Comparison of ENCODE assay signal across 9 mouse cellular contexts in genomic region chr4:130050056-130050824, GRCm38 (mm10). TPM values are rescaled to one million over a fixed set of nuclear protein-coding genes. Genes with fewer than 3 reads are reported as not detected.
DNase-seq lines count a peak whose midpoint lies in the region; ATAC-seq and TF ChIP-seq lines count a peak whose summit lies in the region.
"Had no signal": no experiment of that assay in that cellular context is flagged by ENCODE, and none has a peak within 500 bp of the region (broad histone marks: within the 10 kb centered on the region; RNA-seq: fewer than 3 reads in every experiment).

No protein-coding gene starts in this region.

- H3K4me3 ChIP-seq in embryonic facial prominence, embryonic 12.5 days = no peak overlapping the region
- no peak overlapping the region for H3K4me3 ChIP-seq in embryonic facial prominence, embryonic 10.5 days
- no peak overlapping the region for H3K4me3 ChIP-seq in gastrocnemius, adult 2 months
- H3K4me3 ChIP-seq in intestine, embryonic 15.5 days (replicated peaks) = 0 out of 2 replicates have a peak overlapping the region, but pooled peaks have one; percentile 9
- H3K4me3 ChIP-seq in lung, embryonic 15.5 days = no peak overlapping the region
- no peak overlapping the region for H3K4me3 ChIP-seq in thymus, adult 2 months (ENCODE audit: control insufficient read depth, insufficient read depth, low read length)
- H3K4me3 ChIP-seq: megakaryocyte, embryonic 14.5 days had no signal

- no peak for TF ChIP-seq POLR2A in thymus, adult 2 months (IDR thresholded peaks at IDR 0.05; ENCODE audit: control insufficient read depth, extremely low read depth, insufficient read depth, low read length, poor library complexity)

- intact Hi-C loops in gastrocnemius, adult 2 months (cut with DNase I) = no loop called here

- no peak for DNase-seq in embryonic facial prominence, embryonic 10.5 days (ENCODE audit: low spot score)
- peak; percentile 84 for DNase-seq in gastrocnemius, adult 2 months
- DNase-seq in yolk sac, embryonic 10.5 days (ENCODE audit: low spot score) = peak; percentile 59
- no peak for DNase-seq in cerebellum, postnatal 14 days
- no peak for DNase-seq in thymus, adult 2 months

- peak overlapping the region; percentile 64; the same call in 1 of the 2 replicates for H3K27ac ChIP-seq in embryonic facial prominence, embryonic 12.5 days
- no peak overlapping the region; the same call in 1 of the 2 replicates for H3K27ac ChIP-seq in embryonic facial prominence, embryonic 10.5 days (replicated peaks)
- H3K27ac ChIP-seq in gastrocnemius, adult 2 months = peak overlapping the region; percentile 41
- H3K27ac ChIP-seq in intestine, embryonic 15.5 days = peak overlapping the region; percentile 84
- H3K27ac ChIP-seq in lung, embryonic 15.5 days = peak overlapping the region; percentile 75
- no peak overlapping the region for H3K27ac ChIP-seq in thymus, adult 2 months (ENCODE audit: control insufficient read depth, insufficient read depth, low read length)

- TF ChIP-seq CTCF in gastrocnemius, adult 2 months (IDR thresholded peaks at IDR 0.05) = no peak
- no peak for TF ChIP-seq CTCF in thymus, adult 2 months (IDR thresholded peaks at IDR 0.05; ENCODE audit: borderline replicate concordance, control insufficient read depth, extremely low read depth, insufficient read depth, low read length, poor library complexity)

- H3K9me3 ChIP-seq in embryonic facial prominence, embryonic 12.5 days = no peaks in the 10 kb centered on the region
- no peaks in the 10 kb centered on the region for H3K9me3 ChIP-seq in embryonic facial prominence, embryonic 10.5 days
- H3K9me3 ChIP-seq in intestine, embryonic 15.5 days = no peaks in the 10 kb centered on the region
- no peaks in the 10 kb centered on the region for H3K9me3 ChIP-seq in lung, embryonic 15.5 days

- no peaks in the 10 kb centered on the region for H3K36me3 ChIP-seq in embryonic facial prominence, embryonic 12.5 days
- no peaks in the 10 kb centered on the region for H3K36me3 ChIP-seq in embryonic facial prominence, embryonic 10.5 days (replicated peaks)
- peaks cover 2% of the 10 kb centered on the region; the same call in 1 of the 2 replicates for H3K36me3 ChIP-seq in intestine, embryonic 15.5 days
- H3K36me3 ChIP-seq in lung, embryonic 15.5 days = no peaks in the 10 kb centered on the region
- no peaks in the 10 kb centered on the region for H3K36me3 ChIP-seq in thymus, adult 2 months (ENCODE audit: control insufficient read depth, insufficient read depth, low read length)

- 0 out of 2 replicates have a peak overlapping the region, but pooled peaks have one; percentile 2 for H3K4me2 ChIP-seq in embryonic facial prominence, embryonic 12.5 days (replicated peaks)
- H3K4me2 ChIP-seq in intestine, embryonic 15.5 days (replicated peaks) = peak overlapping the region; percentile 81
- peak overlapping the region; percentile 88 for H3K4me2 ChIP-seq in lung, embryonic 15.5 days

- H3K27me3 ChIP-seq in embryonic facial prominence, embryonic 12.5 days = no peaks in the 10 kb centered on the region
- H3K27me3 ChIP-seq in embryonic facial prominence, embryonic 10.5 days (replicated peaks; ENCODE audit: low read depth, poor library complexity, severe bottlenecking) = peaks cover 46% of the 10 kb centered on the region
- H3K27me3 ChIP-seq in intestine, embryonic 15.5 days (replicated peaks) = no peaks in the 10 kb centered on the region
- H3K27me3 ChIP-seq in lung, embryonic 15.5 days = no peaks in the 10 kb centered on the region
- H3K27me3 ChIP-seq in thymus, adult 2 months (ENCODE audit: control insufficient read depth, insufficient read depth, low read length) = no peaks in the 10 kb centered on the region; the same call in 1 of the 2 replicates

- no peak overlapping the region for H3K9ac ChIP-seq in embryonic facial prominence, embryonic 12.5 days
- peak overlapping the region; percentile 26; the same call in 1 of the 2 replicates for H3K9ac ChIP-seq in intestine, embryonic 15.5 days
- H3K9ac ChIP-seq in lung, embryonic 15.5 days = 0 out of 2 replicates have a peak overlapping the region, but pooled peaks have one; percentile 4

- ATAC-seq in embryonic facial prominence, embryonic 12.5 days (ENCODE audit: insufficient number of reproducible peaks, insufficient read depth, low FRiP score, low TSS enrichment) = no peak
- ATAC-seq in intestine, embryonic 15.5 days = peak; percentile 58
- peak; percentile 28; the same call in 1 of the 2 replicates for ATAC-seq in lung, embryonic 15.5 days (ENCODE audit: borderline replicate concordance, extremely low read depth, low FRiP score, low TSS enrichment)

- WGBS in embryonic facial prominence, embryonic 12.5 days = 77% methylated on average over 8 of the region's 8 CpGs
- 87% methylated on average over 8 of the region's 8 CpGs for WGBS in embryonic facial prominence, embryonic 10.5 days
- 67% methylated on average over 8 of the region's 8 CpGs for WGBS in intestine, embryonic 15.5 days
- WGBS in lung, embryonic 15.5 days = 58% methylated on average over 8 of the region's 8 CpGs
- 91% methylated on average over 8 of the region's 8 CpGs for WGBS in thymus, adult 2 months

- H3K4me1 ChIP-seq in embryonic facial prominence, embryonic 12.5 days = peaks cover 55% of the 10 kb centered on the region
- peaks cover 51% of the 10 kb centered on the region for H3K4me1 ChIP-seq in embryonic facial prominence, embryonic 10.5 days
- peaks cover 43% of the 10 kb centered on the region for H3K4me1 ChIP-seq in intestine, embryonic 15.5 days (replicated peaks)
- peaks cover 62% of the 10 kb centered on the region for H3K4me1 ChIP-seq in lung, embryonic 15.5 days
- peaks cover 11% of the 10 kb centered on the region for H3K4me1 ChIP-seq in thymus, adult 2 months (replicated peaks; ENCODE audit: control insufficient read depth, insufficient read depth, low read length)

RNA-seq across cellular contexts. Expression of gene Col16a1, which starts 2.6 kb away (rescaled TPM):
- polyA plus RNA-seq in embryonic facial prominence, embryonic 12.5 days (2016; fragmentation: Nextera tagmentation; extraction: Ambion mirVana) = 40.3 and 46.2 TPM in 2 replicates
- polyA plus RNA-seq in embryonic facial prominence, embryonic 10.5 days (2016; fragmentation: Nextera tagmentation; extraction: Ambion mirVana) = 4.7 and 7.2 TPM in 2 replicates
- total RNA-seq in gastrocnemius, adult 2 months (2021) = 1 to 10 TPM; 3.5 to 7.9 TPM
- polyA plus RNA-seq in intestine, embryonic 15.5 days (2015; fragmentation: Nextera tagmentation; extraction: Ambion mirVana) = 60.0 and 63.0 TPM in 2 replicates
- polyA plus RNA-seq in lung, embryonic 15.5 days (2015; fragmentation: Nextera tagmentation; extraction: Ambion mirVana) = 66.3 and 74.6 TPM in 2 replicates
- polyA plus RNA-seq in thymus, adult 2 months (2012; rRNA removed) = 2.6 and 4.4 TPM in 2 replicates

RNA-seq across cellular contexts. Expression of gene Pef1, which starts 52.1 kb away (rescaled TPM):
- 65.6 and 69.5 TPM in 2 replicates for polyA plus RNA-seq in embryonic facial prominence, embryonic 12.5 days (2016; fragmentation: Nextera tagmentation; extraction: Ambion mirVana)
- 69.2 and 73.2 TPM in 2 replicates for polyA plus RNA-seq in embryonic facial prominence, embryonic 10.5 days (2016; fragmentation: Nextera tagmentation; extraction: Ambion mirVana)
- 10 to 100 TPM; 37.3 to 37.5 TPM for total RNA-seq in gastrocnemius, adult 2 months (2021)
- 67.0 and 76.6 TPM in 2 replicates for polyA plus RNA-seq in intestine, embryonic 15.5 days (2015; fragmentation: Nextera tagmentation; extraction: Ambion mirVana)
- 75.0 and 76.5 TPM in 2 replicates for polyA plus RNA-seq in lung, embryonic 15.5 days (2015; fragmentation: Nextera tagmentation; extraction: Ambion mirVana)
- polyA plus RNA-seq in thymus, adult 2 months (2012; rRNA removed) = 103 and 105 TPM in 2 replicates

Comparison
In these comparisons a context has a peak if more than half of its experiments do, and no peak if none do; other contexts are left out.
1. H3K27ac ChIP-seq: peak in embryonic facial prominence, embryonic 12.5 days (single experiment), gastrocnemius, adult 2 months (single experiment), intestine, embryonic 15.5 days (single experiment) and lung, embryonic 15.5 days (single experiment); none in embryonic facial prominence, embryonic 10.5 days (single experiment) and thymus, adult 2 months (single experiment).
2. H3K4me2 ChIP-seq: peak in every context shown above with its lines; median percentile 88 in lung, embryonic 15.5 days; 81 in intestine, embryonic 15.5 days; 2 in embryonic facial prominence, embryonic 12.5 days.
3. DNase-seq: peak in gastrocnemius, adult 2 months (single experiment) and yolk sac, embryonic 10.5 days (single experiment); none in embryonic facial prominence, embryonic 10.5 days (single experiment), cerebellum, postnatal 14 days (0 of 2) and thymus, adult 2 months (single experiment).